Mouse (Mus musculus): ENCODE data around the gene Fcrla. TPM values are rescaled to one million over a fixed set of nuclear protein-coding genes. Genes with fewer than 3 reads are reported as not detected.

Fcrla gene
- total RNA-seq, 2 experiments from 2014 or later, result 0.67 TPM; not detected in 1

DNA sequence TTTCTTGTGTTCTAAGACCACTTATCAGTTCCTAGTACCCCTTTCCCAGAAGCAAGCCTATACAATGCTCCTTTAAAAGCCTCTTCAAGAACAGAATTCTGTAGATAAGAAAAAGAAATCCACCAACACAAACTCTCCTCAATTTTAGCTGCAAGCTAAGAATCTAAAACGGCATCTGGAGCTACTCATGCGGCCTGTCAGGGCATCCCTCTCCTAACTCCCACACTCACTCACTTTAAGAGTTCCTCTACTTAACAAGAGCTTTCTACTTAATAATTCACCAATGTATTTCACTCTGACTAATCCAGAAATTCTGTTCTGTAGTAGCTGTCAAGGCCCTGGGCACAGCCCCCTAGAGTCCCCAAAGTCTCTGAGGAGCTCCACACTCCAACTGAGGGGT, 35.7 kb downstream of the Fcrla start:
- no peak for DNase-seq (ENCODE audit: low spot score in 2 of 2)

DNA sequence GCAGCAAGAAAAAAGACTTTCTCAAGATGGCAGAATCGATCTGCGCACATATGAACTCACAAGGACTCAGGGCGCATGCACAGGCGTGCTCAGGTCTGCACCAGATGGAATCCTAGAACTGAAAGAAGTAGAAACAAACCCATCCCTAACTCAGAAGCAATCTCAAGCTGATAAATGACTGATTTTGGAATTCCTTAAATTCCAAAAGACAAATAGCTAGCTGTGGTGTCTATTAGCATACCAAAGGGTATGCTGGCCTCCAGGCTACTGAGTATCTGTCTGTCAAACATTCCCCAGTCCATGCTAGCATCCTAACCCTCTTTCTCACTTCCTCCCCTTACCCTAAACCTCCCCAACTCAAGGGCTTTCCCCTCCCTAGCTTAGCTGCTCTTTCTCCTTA, 38.1 kb downstream of the Fcrla start:
- DNase-seq (ENCODE audit: low spot score in 2 of 2), result no peak

DNA sequence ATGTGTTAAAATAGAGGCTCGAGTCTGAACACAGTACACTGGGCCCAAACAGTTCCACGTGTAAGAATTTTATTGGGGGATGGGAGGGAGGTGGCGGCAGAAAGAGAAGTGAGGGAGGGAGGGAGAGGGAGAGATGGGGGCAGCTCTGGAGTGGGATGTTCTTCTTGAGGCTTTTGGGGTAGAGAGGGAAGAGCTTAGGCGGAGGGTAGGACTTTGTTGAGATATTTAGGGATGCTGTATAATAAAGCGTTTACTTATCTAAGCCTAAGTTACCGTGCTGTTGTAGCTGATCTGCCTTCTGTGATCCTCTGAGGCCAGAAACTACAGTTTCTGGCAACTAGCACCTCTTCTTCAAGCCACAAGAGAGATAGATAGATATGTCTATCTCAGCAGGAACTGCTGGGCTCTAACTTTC, 41.3 kb downstream of the Fcrla start:
- DNase-seq (ENCODE audit: low spot score in 2 of 2), result no peak

DNA sequence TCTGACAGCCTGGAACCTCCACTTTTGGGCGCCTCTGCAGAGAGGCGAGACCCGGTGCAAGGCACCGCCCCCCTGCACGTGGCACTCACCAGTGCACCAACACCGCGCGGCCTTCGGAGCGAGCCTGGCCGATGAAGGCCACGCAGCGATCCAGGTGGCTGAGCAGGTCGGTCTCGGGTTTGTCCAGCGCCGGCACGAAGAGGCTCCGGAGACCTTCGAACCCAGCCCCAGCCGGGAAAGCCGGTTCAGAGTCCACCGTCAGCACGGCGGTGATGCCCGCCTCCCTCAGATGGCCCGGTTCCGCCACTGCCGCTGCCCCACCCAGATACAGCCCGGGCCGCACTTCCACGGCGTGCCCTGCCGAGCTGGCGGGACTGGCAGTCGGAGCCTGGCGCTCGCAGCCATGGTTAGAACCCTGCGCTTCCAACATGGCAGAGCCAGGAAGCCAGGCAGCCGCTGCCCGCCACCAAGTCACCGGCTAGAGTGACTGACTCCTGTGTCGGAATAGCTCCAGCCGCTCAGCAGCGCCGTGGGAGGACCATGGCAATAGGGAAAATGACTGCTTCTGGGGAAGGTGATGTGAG, 42.3 kb downstream of the Fcrla start, which contains the start of the genes Gm26620 and Dusp12:
Gm26620 (plus strand) TSS at position 88 of the 584 bp plus-strand sequence.
Dusp12 (minus strand) TSS at position 563 of the 584 bp plus-strand sequence.
- DNase-seq (ENCODE audit: low spot score in 2 of 2), result peak; percentile 80 to 92

DNA sequence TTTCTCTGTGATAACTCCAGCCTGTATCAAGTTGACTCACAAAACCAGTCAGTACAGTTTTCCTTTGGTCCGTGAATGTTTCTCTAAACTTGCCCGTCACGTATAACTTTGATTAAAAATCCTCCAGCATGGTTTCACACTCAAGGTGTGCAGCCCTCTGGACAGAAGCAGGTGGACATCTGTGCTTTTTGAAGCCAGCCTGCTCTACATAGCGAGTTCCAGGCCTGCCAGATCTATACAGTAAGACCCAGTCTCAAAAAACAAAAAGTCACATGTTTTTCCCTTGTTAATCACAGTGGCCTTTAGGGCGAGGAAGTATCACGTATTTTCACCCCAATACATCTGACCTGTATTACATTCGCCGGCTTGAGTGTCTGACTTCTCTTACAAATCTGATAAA, 43.0 kb downstream of the Fcrla start:
- no peak for DNase-seq (ENCODE audit: low spot score in 2 of 2)

DNA sequence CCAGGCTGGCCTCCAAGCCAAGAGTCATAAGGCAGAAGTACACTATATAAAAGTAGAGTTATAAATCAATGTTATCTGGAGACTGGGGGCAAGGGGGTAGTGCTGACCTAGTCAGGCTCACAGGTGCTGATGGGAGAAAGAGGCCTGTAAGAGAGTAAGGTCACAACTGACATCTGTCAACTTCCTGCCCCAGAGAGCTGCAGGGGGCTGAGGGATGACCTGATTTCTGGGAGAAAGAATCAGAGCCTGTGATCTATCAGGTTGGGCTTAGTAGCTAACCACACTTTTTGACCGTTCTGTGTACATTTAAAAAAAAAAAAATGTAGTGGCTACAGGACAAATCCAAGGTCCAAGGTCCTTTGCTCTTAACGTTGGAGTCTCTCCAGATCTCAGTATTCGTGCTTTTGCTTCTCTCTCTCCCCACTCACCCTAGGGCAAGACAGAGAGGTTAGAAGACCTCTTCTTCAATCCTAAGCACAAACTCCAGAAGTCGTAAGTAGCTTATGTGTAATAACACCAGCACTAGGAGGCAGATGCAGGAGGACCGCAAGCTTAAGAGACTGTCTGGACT, 44.4 kb downstream of the Fcrla start:
- no peak for DNase-seq (ENCODE audit: low spot score in 2 of 2)

DNA sequence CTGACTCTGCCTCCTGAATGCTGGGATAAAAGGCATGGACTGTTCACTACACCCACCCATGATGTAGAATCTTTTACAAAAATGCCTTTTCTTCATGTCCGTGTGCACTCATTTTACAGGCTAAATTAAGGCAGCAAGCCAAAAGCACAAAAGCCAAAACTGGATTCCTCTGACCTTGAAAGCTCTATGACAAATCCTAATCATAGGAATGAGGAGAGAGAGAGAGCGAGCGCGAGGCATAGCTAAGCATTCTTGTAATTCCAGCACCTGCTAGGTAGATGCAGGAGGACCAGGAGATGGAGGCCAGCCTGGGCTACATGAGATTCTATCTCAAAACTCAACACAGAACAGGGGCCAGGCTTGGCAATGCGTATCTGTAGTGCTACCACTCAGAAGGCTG, 50.5 kb downstream of the Fcrla start:
- no peak for DNase-seq (ENCODE audit: low spot score in 2 of 2)

DNA sequence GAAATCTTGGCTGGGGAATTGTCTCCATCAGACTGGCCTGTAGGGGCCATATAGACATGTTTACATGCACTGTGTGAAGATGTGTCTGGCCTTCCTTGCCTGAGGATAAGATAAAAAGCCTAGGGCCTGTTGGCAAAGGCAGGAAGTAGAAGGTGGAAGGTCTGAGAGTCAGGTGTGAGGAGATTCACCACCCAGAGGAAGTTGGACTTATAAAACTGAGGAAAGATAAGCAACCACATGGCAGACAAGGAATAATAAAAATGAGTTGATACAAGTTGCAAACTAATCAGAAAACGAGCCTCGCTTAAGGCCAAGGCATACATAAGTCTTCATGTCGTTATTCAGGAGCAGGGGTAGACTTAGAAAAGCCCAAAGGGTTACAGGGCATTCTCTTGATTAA, 51.7 kb downstream of the Fcrla start:
- no peak for DNase-seq (ENCODE audit: low spot score in 2 of 2)

DNA sequence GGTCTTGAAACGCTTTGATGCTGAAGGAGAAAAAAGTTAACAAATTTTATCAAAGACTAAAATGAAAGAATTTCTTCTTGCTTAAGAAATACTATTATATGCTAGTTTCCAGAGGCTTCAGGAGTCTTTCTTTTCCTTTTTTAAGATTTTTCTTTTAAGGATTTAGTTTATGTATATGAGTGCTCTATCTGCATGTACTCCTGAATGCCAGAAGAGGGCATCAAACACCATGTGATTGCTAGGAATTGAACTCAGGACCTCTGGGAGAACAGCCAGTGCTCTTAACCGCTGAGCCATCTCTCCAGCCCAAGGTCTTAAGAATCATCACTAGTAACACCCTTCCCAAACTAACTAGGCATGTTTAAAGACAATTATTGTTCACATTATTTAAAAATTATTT, 55.4 kb downstream of the Fcrla start:
- no peak for DNase-seq (ENCODE audit: low spot score in 2 of 2)

DNA sequence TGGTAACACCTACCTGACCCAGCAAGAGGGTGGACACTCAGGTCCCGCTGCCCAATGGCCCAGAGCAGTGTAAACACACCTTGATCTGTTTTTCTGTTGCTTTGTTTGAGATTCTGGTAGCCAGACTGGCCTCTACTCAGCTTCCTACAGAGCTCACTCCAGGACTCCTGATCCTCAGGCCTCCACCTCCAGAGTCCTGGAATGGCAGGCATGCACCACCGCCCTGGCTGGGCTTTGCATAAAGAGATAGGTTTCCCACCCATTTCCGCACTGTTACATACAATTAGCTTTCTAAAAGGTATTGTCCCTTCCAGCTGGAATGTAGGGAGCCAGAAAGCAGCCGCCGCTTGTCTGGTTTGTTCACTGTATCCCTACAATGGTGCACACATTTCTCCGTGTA, 56.0 kb downstream of the Fcrla start:
- DNase-seq (ENCODE audit: low spot score in 2 of 2), result no peak

DNA sequence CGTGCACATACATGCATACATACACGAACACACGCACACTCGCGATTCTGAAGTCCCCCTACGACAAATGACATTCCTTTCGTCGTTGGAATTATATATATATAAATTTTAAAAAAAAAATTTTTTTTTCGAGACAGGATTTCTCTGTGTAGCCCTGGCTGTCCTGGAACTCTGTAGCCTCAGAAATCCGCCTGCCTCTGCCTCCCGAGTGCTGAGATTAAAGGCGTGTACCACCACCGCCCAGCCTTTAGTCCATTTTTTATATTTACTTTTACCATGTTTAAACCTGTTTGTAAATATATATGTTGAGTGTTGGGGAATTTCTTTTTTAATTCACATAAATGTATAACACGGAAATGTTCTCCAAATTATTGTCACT, 58.5 kb downstream of the Fcrla start:
- DNase-seq (ENCODE audit: low spot score in 2 of 2), result no peak

DNA sequence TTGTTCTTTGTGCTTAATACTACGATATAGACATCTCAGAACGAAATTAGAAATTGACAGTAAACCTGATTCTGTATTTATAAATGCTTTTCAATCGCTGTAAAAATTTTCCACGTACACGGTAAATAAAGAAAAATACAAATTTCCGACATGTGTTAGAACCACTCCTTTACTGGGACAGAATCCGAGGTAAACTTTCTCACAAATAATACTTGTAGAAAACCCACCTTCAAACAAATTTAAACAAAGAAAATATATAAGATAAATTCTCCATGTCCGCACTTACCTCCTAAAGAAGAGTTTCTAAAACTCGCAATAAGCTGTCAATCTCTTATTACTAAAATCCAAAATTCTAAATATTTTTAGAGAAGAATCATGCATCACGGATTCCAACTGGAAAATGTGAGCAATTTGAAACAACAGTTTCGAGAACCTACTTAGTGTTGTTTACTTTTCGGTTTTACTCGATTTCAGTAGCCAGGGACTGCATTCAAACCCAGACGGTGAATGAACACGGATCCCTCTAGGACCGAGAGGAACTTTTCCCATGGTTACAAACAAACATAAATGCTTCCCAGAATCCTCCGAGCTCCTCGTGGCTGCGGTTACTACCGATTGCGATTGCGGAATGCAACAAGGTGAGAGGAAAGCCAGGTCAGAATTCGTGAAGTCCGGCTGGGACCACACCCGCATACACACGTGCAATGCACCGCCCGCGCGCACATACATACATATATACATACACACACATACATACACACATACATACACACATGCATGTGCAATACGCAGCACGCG, 59.1 kb downstream of the Fcrla start:
- peak; percentile 53 to 88 for DNase-seq (ENCODE audit: low spot score in 2 of 2)

DNA sequence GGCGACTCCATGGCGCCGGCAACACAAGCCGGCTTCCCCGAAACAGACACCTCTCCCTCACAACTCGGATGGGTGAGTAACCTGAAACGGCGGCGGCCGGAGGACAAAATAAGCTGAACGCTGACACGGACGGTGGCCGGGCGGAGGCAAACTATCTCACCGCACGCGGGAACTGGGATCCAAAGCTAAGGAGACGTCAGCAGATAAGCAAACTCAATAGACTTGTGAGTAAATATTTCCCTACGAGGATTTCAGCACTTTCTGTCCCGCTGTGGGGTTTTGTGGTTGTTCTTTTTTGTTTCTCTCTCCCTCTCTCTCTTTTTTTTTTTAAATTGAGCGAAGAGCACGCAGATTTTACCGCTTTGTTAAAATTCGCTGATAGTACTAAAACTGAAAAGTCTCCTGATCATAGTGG, 59.7 kb downstream of the Fcrla start, which contains the start of gene Atf6:
Atf6 (minus strand) TSS at position 81 of the 415 bp plus-strand sequence.
- peak; percentile 96 for DNase-seq (ENCODE audit: low spot score in 2 of 2)

Other genes starting within 250 kb of the Fcrla start
- gene Atf6, start 59.8 kb downstream of the Fcrla start, total RNA-seq (2021), result 10 to 100 TPM; 34.3 to 35.5 TPM
- gene Gm26620, start 42.5 kb downstream of the Fcrla start, total RNA-seq (2021), result 1 to 10 TPM in 1 of 2 experiments, under 1 TPM in 1; 0.85 to 1.1 TPM
- 10 to 100 TPM; 12.5 to 18.2 TPM for gene Dusp12, start 42.0 kb downstream of the Fcrla start, total RNA-seq (2021)
- under 1 TPM in 1 of 2 experiments, not detected in 1; 0.35 TPM for gene Fcrlb, start 14.6 kb downstream of the Fcrla start, total RNA-seq (2021)
- 1 to 10 TPM; 3.6 to 3.8 TPM for gene Fcgr2b, start 49.0 kb upstream of the Fcrla start, total RNA-seq (2021)
- gene Fcgr4, start 91.3 kb upstream of the Fcrla start, total RNA-seq (2021), result not detected
- 10 to 100 TPM; 10.2 to 11.6 TPM for gene Fcgr3, start 137.4 kb upstream of the Fcrla start, total RNA-seq (2021)
- 1 to 10 TPM; 1.8 to 3.9 TPM for gene Cfap126, start 186.3 kb upstream of the Fcrla start, total RNA-seq (2021)
- gene Sdhc, start 223.0 kb upstream of the Fcrla start, total RNA-seq (2021), result 100 to 1,000 TPM; 196 to 214 TPM
- not detected for gene Mpz, start 223.1 kb upstream of the Fcrla start, total RNA-seq (2021)